In the genomic region with DNA sequence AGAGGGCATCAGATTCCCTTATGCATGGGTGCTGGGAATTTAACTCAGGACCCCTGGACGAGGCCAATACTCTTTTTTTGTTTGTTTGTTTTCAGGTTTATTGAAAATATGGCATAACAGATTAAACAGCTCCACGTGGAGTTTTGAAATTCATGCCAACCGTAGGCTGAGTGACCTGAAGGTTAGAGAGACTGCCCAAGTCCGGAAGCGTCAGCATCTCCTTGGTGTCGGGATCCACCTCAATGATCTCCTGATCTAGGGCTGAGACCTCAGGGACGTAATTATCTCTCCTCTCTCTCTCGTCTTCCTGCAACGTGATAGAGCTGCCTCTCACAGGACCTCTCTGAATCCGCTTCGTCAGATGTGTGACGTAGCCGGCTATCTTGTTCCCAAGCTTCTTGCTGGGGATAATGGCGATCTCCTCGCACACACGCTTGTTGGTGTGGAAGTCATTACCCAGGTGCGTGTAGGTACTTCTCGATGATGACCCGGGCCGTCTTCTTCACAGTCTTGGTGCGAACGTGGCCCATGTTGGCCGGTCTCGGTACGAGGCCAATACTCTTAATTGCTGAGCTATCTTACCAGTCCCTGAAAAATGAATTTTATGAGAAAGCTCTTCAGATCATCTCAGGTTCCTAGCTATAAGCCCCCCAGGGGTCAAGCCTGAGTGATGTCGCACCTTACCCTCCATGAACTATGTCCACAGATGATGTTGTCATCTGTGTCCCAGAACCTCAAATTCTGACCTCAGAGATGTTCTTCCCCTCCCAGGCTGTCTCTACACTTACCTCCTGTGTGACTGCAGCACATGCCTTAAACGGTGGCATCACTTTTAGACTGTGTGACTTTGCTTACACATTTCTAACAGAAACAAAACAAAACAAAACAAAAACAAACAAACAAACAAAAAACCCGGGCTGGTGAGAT, we compare ENCODE assay signal across 20 mouse cellular contexts. TPM values are rescaled to one million over a fixed set of nuclear protein-coding genes. Genes with fewer than 3 reads are reported as not detected.
DNase-seq lines count a peak whose midpoint lies in the region; ATAC-seq and TF ChIP-seq lines count a peak whose summit lies in the region.
"Had no signal": no experiment of that assay in that cellular context is flagged by ENCODE, and none has a peak within 500 bp of the region (broad histone marks: within the 10 kb centered on the region; RNA-seq: fewer than 3 reads in every experiment).

No protein-coding gene starts in this region.

- H3K27ac ChIP-seq in intestine, embryonic 15.5 days, result no peak overlapping the region
- H3K27ac ChIP-seq in intestine, embryonic 16.5 days (ENCODE audit: low read length), result no peak overlapping the region
- H3K27ac ChIP-seq in liver, embryonic 14.5 days, result no peak overlapping the region
- no peak overlapping the region for H3K27ac ChIP-seq in liver, embryonic 12.5 days
- no peak overlapping the region for H3K27ac ChIP-seq in stomach, embryonic 15.5 days
- H3K27ac ChIP-seq in stomach, postnatal 0 days (replicated peaks), result no peak overlapping the region
- H3K27ac ChIP-seq: hindbrain, embryonic 14.5 days; liver, embryonic 15.5 days; macrophage; midbrain, embryonic 12.5 days; neural tube, embryonic 15.5 days had no signal

- no peak overlapping the region for H3K4me3 ChIP-seq in intestine, embryonic 15.5 days (replicated peaks)
- H3K4me3 ChIP-seq in intestine, embryonic 16.5 days (ENCODE audit: low read length), result no peak overlapping the region
- H3K4me3 ChIP-seq in liver, embryonic 14.5 days (ENCODE audit: insufficient read depth in 1 of 2, low read depth in 2 of 2, low read length in 2 of 2), result no peak overlapping the region
- no peak overlapping the region for H3K4me3 ChIP-seq in liver, embryonic 12.5 days
- no peak overlapping the region for H3K4me3 ChIP-seq in stomach, embryonic 15.5 days (replicated peaks)
- no peak overlapping the region for H3K4me3 ChIP-seq in stomach, postnatal 0 days (ENCODE audit: low read depth, low read length)
- H3K4me3 ChIP-seq: liver, embryonic 15.5 days; midbrain, embryonic 12.5 days; neural tube, embryonic 15.5 days had no signal

- H3K9ac ChIP-seq in intestine, embryonic 15.5 days, result no peak overlapping the region
- no peak overlapping the region for H3K9ac ChIP-seq in intestine, embryonic 16.5 days (ENCODE audit: low read depth, low read length)
- H3K9ac ChIP-seq in liver, embryonic 14.5 days (replicated peaks), result no peak overlapping the region
- H3K9ac ChIP-seq in liver, embryonic 12.5 days, result no peak overlapping the region
- H3K9ac ChIP-seq in stomach, embryonic 15.5 days, result no peak overlapping the region
- H3K9ac ChIP-seq in stomach, postnatal 0 days (ENCODE audit: low read length), result no peak overlapping the region
- H3K9ac ChIP-seq: hindbrain, embryonic 14.5 days; liver, embryonic 15.5 days; midbrain, embryonic 12.5 days; neural tube, embryonic 15.5 days had no signal

- WGBS in intestine, embryonic 15.5 days, result 79% methylated on average over 28 of the region's 28 CpGs
- WGBS in intestine, embryonic 16.5 days, result 82% methylated on average over 28 of the region's 28 CpGs
- WGBS in liver, embryonic 14.5 days (ENCODE audit: insufficient replicate concordance), result 67% methylated on average over 28 of the region's 28 CpGs
- 74% methylated on average over 28 of the region's 28 CpGs for WGBS in liver, embryonic 12.5 days (ENCODE audit: insufficient replicate concordance)
- 78% methylated on average over 28 of the region's 28 CpGs for WGBS in stomach, embryonic 15.5 days
- WGBS in stomach, postnatal 0 days, result 80% methylated on average over 28 of the region's 28 CpGs

- 0 out of 2 replicates have a peak, but pooled peaks have one; percentile 13 for TF ChIP-seq CTCF in liver, embryonic 14.5 days (IDR thresholded peaks at IDR 0.05; ENCODE audit: low read depth)
- no peak; the same call in 1 of the 2 replicates for TF ChIP-seq CTCF in stomach, postnatal 0 days (IDR thresholded peaks at IDR 0.05; ENCODE audit: low read depth)

- peak; percentile 11; the same call in 1 of the 2 replicates for ATAC-seq in intestine, embryonic 15.5 days
- no peak for ATAC-seq in intestine, embryonic 16.5 days
- no peak for ATAC-seq in liver, embryonic 14.5 days (ENCODE audit: insufficient read depth)
- no peak for ATAC-seq in liver, embryonic 12.5 days
- ATAC-seq in stomach, embryonic 15.5 days (ENCODE audit: insufficient read depth, low FRiP score, low read depth), result peak; percentile 39; the same call in 1 of the 2 replicates
- ATAC-seq in stomach, postnatal 0 days (ENCODE audit: low FRiP score, low TSS enrichment), result no peak

- TF ChIP-seq EP300 in liver, embryonic 14.5 days (IDR thresholded peaks at IDR 0.05; ENCODE audit: low read depth), result no peak
- no peak for TF ChIP-seq EP300 in stomach, postnatal 0 days (optimal IDR thresholded peaks at IDR 0.05)

- no peak overlapping the region for H3K4me2 ChIP-seq in intestine, embryonic 15.5 days (replicated peaks)
- no peak overlapping the region for H3K4me2 ChIP-seq in intestine, embryonic 16.5 days (ENCODE audit: low read depth, low read length)
- no peak overlapping the region for H3K4me2 ChIP-seq in liver, embryonic 14.5 days (ENCODE audit: low read depth)
- no peak overlapping the region for H3K4me2 ChIP-seq in liver, embryonic 12.5 days
- H3K4me2 ChIP-seq in stomach, embryonic 15.5 days, result no peak overlapping the region
- no peak overlapping the region for H3K4me2 ChIP-seq in stomach, postnatal 0 days (replicated peaks; ENCODE audit: low read depth)
- H3K4me2 ChIP-seq: hindbrain, embryonic 14.5 days; liver, embryonic 15.5 days; midbrain, embryonic 12.5 days; neural tube, embryonic 15.5 days had no signal

- DNase-seq in liver, embryonic 14.5 days (ENCODE audit: low read depth in 3 of 3, low spot score in 3 of 3), result no peak
- no peak for DNase-seq in stomach, postnatal 0 days (ENCODE audit: low spot score)
- DNase-seq in yolk sac, embryonic 10.5 days (ENCODE audit: low spot score), result peak; percentile 15
- DNase-seq in right cerebral cortex, postnatal 4 days, result no peak
- DNase-seq: adrenal gland, adult 8-10 months; cerebellum, adult 8-10 months; heart, adult 11 months; heart, postnatal 36 days; layer of hippocampus, postnatal 36 days; right cerebral cortex, postnatal 14 days had no signal

- H3K9me3 ChIP-seq in intestine, embryonic 15.5 days, result no peaks in the 10 kb centered on the region
- no peaks in the 10 kb centered on the region for H3K9me3 ChIP-seq in intestine, embryonic 16.5 days (ENCODE audit: control insufficient read depth, low read length)
- no peaks in the 10 kb centered on the region for H3K9me3 ChIP-seq in liver, embryonic 14.5 days (ENCODE audit: control insufficient read depth, low read length)
- H3K9me3 ChIP-seq in liver, embryonic 12.5 days (replicated peaks), result no peaks in the 10 kb centered on the region
- H3K9me3 ChIP-seq in stomach, embryonic 15.5 days, result no peaks in the 10 kb centered on the region
- H3K9me3 ChIP-seq in stomach, postnatal 0 days (ENCODE audit: control insufficient read depth, low read length), result no peaks in the 10 kb centered on the region
- H3K9me3 ChIP-seq: liver, embryonic 15.5 days; midbrain, embryonic 12.5 days; neural tube, embryonic 15.5 days had no signal

- H3K4me1 ChIP-seq in intestine, embryonic 15.5 days (replicated peaks), result no peaks in the 10 kb centered on the region
- H3K4me1 ChIP-seq in intestine, embryonic 16.5 days (ENCODE audit: control insufficient read depth, insufficient read depth, low read length), result no peaks in the 10 kb centered on the region
- H3K4me1 ChIP-seq in liver, embryonic 14.5 days (replicated peaks; ENCODE audit: control insufficient read depth in 2 of 2, insufficient read depth in 2 of 2, low read length in 1 of 2), result no peaks in the 10 kb centered on the region
- no peaks in the 10 kb centered on the region for H3K4me1 ChIP-seq in liver, embryonic 12.5 days
- no peaks in the 10 kb centered on the region for H3K4me1 ChIP-seq in stomach, embryonic 15.5 days
- no peaks in the 10 kb centered on the region for H3K4me1 ChIP-seq in stomach, postnatal 0 days (replicated peaks; ENCODE audit: control insufficient read depth, insufficient read depth)
- H3K4me1 ChIP-seq: liver, embryonic 15.5 days; midbrain, embryonic 12.5 days; neural tube, embryonic 15.5 days had no signal

- H3K36me3 ChIP-seq in intestine, embryonic 15.5 days, result no peaks in the 10 kb centered on the region
- H3K36me3 ChIP-seq in intestine, embryonic 16.5 days (ENCODE audit: control insufficient read depth, insufficient read depth, low read length), result no peaks in the 10 kb centered on the region
- H3K36me3 ChIP-seq in liver, embryonic 14.5 days (replicated peaks; ENCODE audit: control insufficient read depth, insufficient read depth, low read depth), result no peaks in the 10 kb centered on the region
- H3K36me3 ChIP-seq in liver, embryonic 12.5 days, result no peaks in the 10 kb centered on the region
- H3K36me3 ChIP-seq in stomach, embryonic 15.5 days, result no peaks in the 10 kb centered on the region
- no peaks in the 10 kb centered on the region for H3K36me3 ChIP-seq in stomach, postnatal 0 days (ENCODE audit: control insufficient read depth, insufficient read depth, low read length)
- H3K36me3 ChIP-seq: liver, embryonic 15.5 days; midbrain, embryonic 12.5 days; neural tube, embryonic 15.5 days had no signal

- H3K27me3 ChIP-seq in intestine, embryonic 15.5 days (replicated peaks), result 0 out of 2 replicates have a peak, but pooled peaks cover 3% of the 10 kb centered on the region
- H3K27me3 ChIP-seq in intestine, embryonic 16.5 days (replicated peaks; ENCODE audit: control insufficient read depth, insufficient read depth, low read length), result no peaks in the 10 kb centered on the region
- no peaks in the 10 kb centered on the region for H3K27me3 ChIP-seq in liver, embryonic 14.5 days (ENCODE audit: control insufficient read depth, insufficient read depth, low read length)
- peaks cover 31% of the 10 kb centered on the region for H3K27me3 ChIP-seq in liver, embryonic 12.5 days (replicated peaks)
- H3K27me3 ChIP-seq in stomach, embryonic 15.5 days (replicated peaks), result 0 out of 2 replicates have a peak, but pooled peaks cover 4% of the 10 kb centered on the region
- H3K27me3 ChIP-seq in stomach, postnatal 0 days (ENCODE audit: control insufficient read depth, insufficient read depth, low read length), result 0 out of 2 replicates have a peak, but pooled peaks cover 2% of the 10 kb centered on the region
- H3K27me3 ChIP-seq: CH12.LX had no signal

RNA-seq across cellular contexts. Expression of a gene that starts 7.8 kb away (rescaled TPM):
- 51.9 and 53.1 TPM in 2 replicates for polyA plus RNA-seq in intestine, embryonic 15.5 days (2015; fragmentation: Nextera tagmentation; extraction: Ambion mirVana)
- polyA plus RNA-seq in intestine, embryonic 16.5 days (2015; fragmentation: Nextera tagmentation; extraction: Ambion mirVana), result 49.3 and 50.0 TPM in 2 replicates
- 16.3 and 20.7 TPM in 2 replicates for polyA plus RNA-seq in liver, embryonic 14.5 days (2012; rRNA removed)
- polyA plus RNA-seq in liver, embryonic 14.5 days (2014; fragmentation: Nextera tagmentation; extraction: Ambion mirVana), result 23.1 and 23.8 TPM in 2 replicates
- 35.8 and 38.9 TPM in 2 replicates for polyA plus RNA-seq in liver, embryonic 12.5 days (2016; fragmentation: Nextera tagmentation; extraction: Ambion mirVana)
- polyA plus RNA-seq in stomach, embryonic 15.5 days (2015; fragmentation: Nextera tagmentation; extraction: Ambion mirVana), result 51.2 and 60.1 TPM in 2 replicates
- 24.4 and 26.4 TPM in 2 replicates for polyA plus RNA-seq in stomach, postnatal 0 days (2015; fragmentation: Nextera tagmentation; extraction: Ambion mirVana)

RNA-seq across cellular contexts. Expression of a gene that starts 40.8 kb away (rescaled TPM):
- 49.9 and 54.7 TPM in 2 replicates for polyA plus RNA-seq in intestine, embryonic 15.5 days (2015; fragmentation: Nextera tagmentation; extraction: Ambion mirVana)
- 48.1 and 52.2 TPM in 2 replicates for polyA plus RNA-seq in intestine, embryonic 16.5 days (2015; fragmentation: Nextera tagmentation; extraction: Ambion mirVana)
- polyA plus RNA-seq in liver, embryonic 14.5 days (2012; rRNA removed), result 5.0 and 10.3 TPM in 2 replicates
- polyA plus RNA-seq in liver, embryonic 14.5 days (2014; fragmentation: Nextera tagmentation; extraction: Ambion mirVana), result 10.8 and 11.5 TPM in 2 replicates
- polyA plus RNA-seq in liver, embryonic 12.5 days (2016; fragmentation: Nextera tagmentation; extraction: Ambion mirVana), result 37.7 and 41.3 TPM in 2 replicates
- 57.6 and 58.3 TPM in 2 replicates for polyA plus RNA-seq in stomach, embryonic 15.5 days (2015; fragmentation: Nextera tagmentation; extraction: Ambion mirVana)
- polyA plus RNA-seq in stomach, postnatal 0 days (2015; fragmentation: Nextera tagmentation; extraction: Ambion mirVana), result 35.7 TPM in 2 replicates

Comparison
In these comparisons a context has a peak if more than half of its experiments do, and no peak if none do; other contexts are left out.
1. ATAC-seq: peak in intestine, embryonic 15.5 days (single experiment) and stomach, embryonic 15.5 days (single experiment); none in intestine, embryonic 16.5 days (single experiment), liver, embryonic 14.5 days (single experiment), liver, embryonic 12.5 days (single experiment) and stomach, postnatal 0 days (single experiment).